Comparison of ENCODE assay signal across 22 mouse cellular contexts in the genomic region with DNA sequence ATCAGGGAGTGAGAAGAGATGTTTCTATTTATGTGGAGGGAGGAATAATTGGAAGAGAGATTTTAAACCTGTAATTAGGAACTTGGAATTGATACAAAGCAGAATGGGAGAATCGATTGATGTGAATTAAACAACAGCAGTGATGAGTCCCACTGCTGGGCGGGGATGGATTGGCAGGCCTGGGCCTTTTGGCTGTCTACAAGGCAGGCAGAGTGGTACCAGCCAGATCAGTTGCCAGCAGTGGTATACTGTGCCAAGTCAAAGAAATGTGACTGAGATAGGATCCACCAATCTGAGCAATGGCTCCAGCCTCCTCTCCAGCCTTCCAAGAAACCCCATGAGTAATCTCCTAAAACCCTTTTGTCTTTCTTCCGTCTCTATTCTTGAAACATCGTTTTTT. TPM values are rescaled to one million over a fixed set of nuclear protein-coding genes. Genes with fewer than 3 reads are reported as not detected.
DNase-seq lines count a peak whose midpoint lies in the region; ATAC-seq and TF ChIP-seq lines count a peak whose summit lies in the region.
"Had no signal": no experiment of that assay in that cellular context is flagged by ENCODE, and none has a peak within 500 bp of the region (broad histone marks: within the 10 kb centered on the region; RNA-seq: fewer than 3 reads in every experiment).

No protein-coding gene starts in this region.

- no peaks in the 10 kb centered on the region for H3K27me3 ChIP-seq in forebrain, embryonic 14.5 days (replicated peaks; ENCODE audit: control insufficient read depth, insufficient read depth, low read length)
- H3K27me3 ChIP-seq in forebrain, embryonic 10.5 days (ENCODE audit: poor library complexity, severe bottlenecking), result no peaks in the 10 kb centered on the region
- H3K27me3 ChIP-seq in forebrain, postnatal 0 days (ENCODE audit: insufficient read depth, low read length), result no peaks in the 10 kb centered on the region
- H3K27me3 ChIP-seq: heart, embryonic 12.5 days; limb, embryonic 15.5 days; midbrain, embryonic 12.5 days had no signal

- peak; percentile 55 for DNase-seq in forebrain, embryonic 14.5 days (ENCODE audit: low spot score)
- DNase-seq in forebrain, embryonic 10.5 days (ENCODE audit: extremely low spot score, low spot score), result no peak
- peak; percentile 47 for DNase-seq in left cerebral cortex, postnatal 4 days
- no peak for DNase-seq in left cerebral cortex, adult 8-10 months (ENCODE audit: low spot score in 2 of 2)
- DNase-seq in brain, adult 2 months (ENCODE audit: low read depth, low spot score), result peak; percentile 31
- peak; percentile 50 for DNase-seq in forebrain, postnatal 0 days
- DNase-seq in urinary bladder, postnatal 4 days (ENCODE audit: low spot score in 2 of 2), result no peak
- no peak for DNase-seq in kidney, adult 8-10 months
- DNase-seq: adrenal gland, adult 8-10 months; B cell, adult 2 months; cerebellum, adult 8-10 months; embryo, embryonic 11 days; kidney, adult 18-20 months; kidney, postnatal 36 days; lung, adult 18-20 months; lung, postnatal 4 days; thymus, postnatal 25 days had no signal

- H3K36me3 ChIP-seq in forebrain, embryonic 14.5 days (ENCODE audit: control insufficient read depth, insufficient read depth, low read length), result no peaks in the 10 kb centered on the region
- H3K36me3 ChIP-seq in forebrain, embryonic 10.5 days (replicated peaks), result no peaks in the 10 kb centered on the region
- no peaks in the 10 kb centered on the region for H3K36me3 ChIP-seq in forebrain, postnatal 0 days (ENCODE audit: insufficient read depth)
- H3K36me3 ChIP-seq: heart, embryonic 12.5 days; limb, embryonic 15.5 days; midbrain, embryonic 12.5 days had no signal

- intact Hi-C loops in left cerebral cortex, postnatal 4 days (cut with DNase I), result no loop called here

- H3K4me3 ChIP-seq in forebrain, embryonic 14.5 days (ENCODE audit: low read depth, low read length), result no peak overlapping the region
- H3K4me3 ChIP-seq in forebrain, embryonic 10.5 days, result no peak overlapping the region
- H3K4me3 ChIP-seq in forebrain, postnatal 0 days (ENCODE audit: low read depth, low read length), result no peak overlapping the region
- H3K4me3 ChIP-seq: heart, embryonic 12.5 days; limb, embryonic 15.5 days; midbrain, embryonic 12.5 days had no signal

- H3K27ac ChIP-seq in forebrain, embryonic 14.5 days (ENCODE audit: low read depth, low read length), result no peak overlapping the region
- H3K27ac ChIP-seq in forebrain, embryonic 10.5 days, result no peak overlapping the region
- no peak overlapping the region for H3K27ac ChIP-seq in forebrain, postnatal 0 days (ENCODE audit: low read depth, low read length)
- H3K27ac ChIP-seq: limb, embryonic 15.5 days; midbrain, embryonic 12.5 days had no signal

- WGBS in forebrain, embryonic 14.5 days, result 68% methylated on average over 4 of the region's 4 CpGs
- WGBS in forebrain, embryonic 10.5 days, result 90% methylated on average over 4 of the region's 4 CpGs
- WGBS in forebrain, postnatal 0 days, result 61% methylated on average over 4 of the region's 4 CpGs

- no peak overlapping the region for H3K4me2 ChIP-seq in forebrain, embryonic 14.5 days (ENCODE audit: low read length)
- no peak overlapping the region for H3K4me2 ChIP-seq in forebrain, postnatal 0 days (ENCODE audit: low read depth)
- H3K4me2 ChIP-seq: heart, embryonic 12.5 days; limb, embryonic 15.5 days; midbrain, embryonic 12.5 days had no signal

- no peaks in the 10 kb centered on the region for H3K9me3 ChIP-seq in forebrain, embryonic 14.5 days (replicated peaks; ENCODE audit: control insufficient read depth, low read length)
- H3K9me3 ChIP-seq in forebrain, embryonic 10.5 days, result no peaks in the 10 kb centered on the region
- no peaks in the 10 kb centered on the region for H3K9me3 ChIP-seq in forebrain, postnatal 0 days (ENCODE audit: low read length)
- H3K9me3 ChIP-seq: heart, embryonic 12.5 days; limb, embryonic 15.5 days; midbrain, embryonic 12.5 days had no signal

- no peaks in the 10 kb centered on the region; the same call in 1 of the 2 replicates for H3K4me1 ChIP-seq in forebrain, embryonic 14.5 days (ENCODE audit: control insufficient read depth, insufficient read depth, low read length)
- peaks cover 3% of the 10 kb centered on the region for H3K4me1 ChIP-seq in forebrain, embryonic 10.5 days
- no peaks in the 10 kb centered on the region for H3K4me1 ChIP-seq in forebrain, postnatal 0 days (ENCODE audit: insufficient read depth)
- H3K4me1 ChIP-seq: heart, embryonic 12.5 days; limb, embryonic 15.5 days had no signal

- ATAC-seq in forebrain, embryonic 14.5 days, result peak; percentile 87; the same call in 1 of the 2 replicates
- peak; percentile 87 for ATAC-seq in forebrain, postnatal 0 days

- H3K9ac ChIP-seq in forebrain, embryonic 14.5 days (ENCODE audit: low read length), result no peak overlapping the region
- no peak overlapping the region for H3K9ac ChIP-seq in forebrain, postnatal 0 days
- H3K9ac ChIP-seq: heart, embryonic 12.5 days; limb, embryonic 15.5 days; midbrain, embryonic 12.5 days had no signal

- TF ChIP-seq CTCF in forebrain, postnatal 0 days (IDR thresholded peaks at IDR 0.05; ENCODE audit: low read depth), result no peak

RNA-seq across cellular contexts. Expression of a gene that starts 45.4 kb away (rescaled TPM):
- 7.3 and 11.3 TPM in 2 replicates for polyA plus RNA-seq in forebrain, embryonic 14.5 days (2014; fragmentation: Nextera tagmentation; extraction: Ambion mirVana)
- polyA plus RNA-seq in forebrain, embryonic 10.5 days (2016; fragmentation: Nextera tagmentation; extraction: Ambion mirVana), result 0.80 and 1.0 TPM in 2 replicates
- 10 to 100 TPM; 37.9 to 45.2 TPM for total RNA-seq in left cerebral cortex, postnatal 4 days (2021)
- total RNA-seq in left cerebral cortex, adult 8-10 months (2022), result 10 to 100 TPM; 17.6 to 19.4 (median 19.0) TPM
- total RNA-seq in forebrain, postnatal 0 days (2014; rRNA removed), result 22.4 and 29.0 TPM in 2 replicates
- polyA plus RNA-seq in forebrain, postnatal 0 days (2015; fragmentation: Nextera tagmentation; extraction: Ambion mirVana), result 15.6 and 23.7 TPM in 2 replicates
- total RNA-seq: granulocyte monocyte progenitor cell, adult 5-6 weeks; heart, postnatal 25 days had no signal

Comparison
In these comparisons a context has a peak if more than half of its experiments do, and no peak if none do; other contexts are left out.
1. DNase-seq: peak in forebrain, embryonic 14.5 days (single experiment), left cerebral cortex, postnatal 4 days (single experiment), brain, adult 2 months (single experiment) and forebrain, postnatal 0 days (single experiment); none in forebrain, embryonic 10.5 days (single experiment), left cerebral cortex, adult 8-10 months (0 of 2), urinary bladder, postnatal 4 days (0 of 2) and kidney, adult 8-10 months (0 of 2).